Mouse (Mus musculus) midbrain, embryonic 16.5 days (tissue): ENCODE results near the gene Grm7. TPM values are rescaled to one million over a fixed set of nuclear protein-coding genes. Genes with fewer than 3 reads are reported as not detected.
A peak's percentile ranks its signal among the peaks of the same experiment; 100 is the strongest.

Experiments
- ATAC-seq: fragments of 200-750 bp; cut with Nextera tagmentation; 2 replicates; pipeline ENCODE4 v1.8.0; 2017; ENCODE audit warnings: moderate TSS enrichment
- H3K27ac ChIP-seq: fragments of 300-500 bp; sonication (generic); 2 replicates; pipeline ENCODE4 v1.5.1; 2014; ENCODE audit warnings: mild to moderate bottlenecking, low read length, mixed read lengths
- H3K27me3 ChIP-seq: fragments of 300-500 bp; sonication (generic); 2 replicates; pipeline ENCODE4 v1.6.1; 2014; ENCODE audit warnings: low read depth, low read length, mixed read lengths; ENCODE audit not compliant: control insufficient read depth, insufficient read depth
- H3K36me3 ChIP-seq: fragments of 300-500 bp; sonication (generic); 2 replicates; pipeline ENCODE4 v1.6.1; 2014; ENCODE audit warnings: mild to moderate bottlenecking, low read length, moderate library complexity, mixed read lengths; ENCODE audit not compliant: control insufficient read depth, insufficient read depth
- H3K4me1 ChIP-seq: fragments of 300-500 bp; sonication (generic); 2 replicates; pipeline ENCODE4 v1.6.1; 2014; ENCODE audit warnings: mild to moderate bottlenecking, low read length, mixed read lengths; ENCODE audit not compliant: control insufficient read depth, insufficient read depth
- H3K4me2 ChIP-seq: fragments of 300-500 bp; sonication (generic); 2 replicates; pipeline ENCODE4 v1.6.1; 2014; ENCODE audit warnings: mild to moderate bottlenecking, low read length, mixed read lengths
- H3K4me3 ChIP-seq: fragments of 300-500 bp; sonication (generic); 2 replicates; pipeline ENCODE4 v1.5.1; 2014; ENCODE audit warnings: low read depth, mild to moderate bottlenecking, low read length, moderate library complexity, mixed read lengths
- H3K9ac ChIP-seq: fragments of 300-500 bp; sonication (generic); 2 replicates; pipeline ENCODE4 v1.6.1; 2014; ENCODE audit warnings: low read depth, low read length, mixed read lengths
- H3K9me3 ChIP-seq: fragments of 300-500 bp; sonication (generic); replicated peaks from 2 replicates; pipeline ENCODE4 v1.6.1; 2014; ENCODE audit warnings: mild to moderate bottlenecking, low read length, mixed read lengths; ENCODE audit not compliant: control insufficient read depth, poor library complexity, severe bottlenecking
- WGBS: fragments of 180-500 bp; shearing (Covaris S2); extraction: QIAGEN DNeasy Blood & Tissue Kit; methylation state at CpG from one replicate; pipeline ENCODE4 v1.1.7; 2014; 5-methylcytosine and 5-hydroxymethylcytosine counted together
- polyA plus RNA-seq: library from polyadenylated mRNA; unstranded; fragments of >200 nt; fragmentation: Nextera tagmentation; extraction: Ambion mirVana; gene quantifications from 2 replicates; pipeline ENCODE4 v1.2.1, GENCODE M21; 2015

Grm7 gene
- polyA plus RNA-seq, 1 experiment from 2014 or later: 39.1 TPM

DNA sequence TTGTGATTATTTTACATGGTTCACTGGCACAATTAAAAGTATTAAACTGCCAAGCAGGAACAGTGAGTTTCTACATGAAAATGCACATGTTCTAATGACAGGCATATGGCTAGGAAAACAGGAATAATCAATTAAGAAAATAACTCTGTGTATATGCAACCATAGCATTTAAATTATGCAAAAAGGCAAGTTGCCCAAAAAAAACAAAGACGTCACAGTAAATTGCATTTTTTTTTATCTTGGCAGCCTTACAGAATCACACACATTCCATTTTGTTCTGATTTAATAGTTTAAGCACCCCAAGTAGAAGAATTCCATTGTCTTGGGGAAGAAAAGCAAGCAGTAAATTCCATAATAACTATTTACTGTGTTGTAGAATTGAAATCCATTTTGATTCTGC, 716.3 kb downstream of the Grm7 start:
- no peak overlapping the region for H3K4me3 ChIP-seq

DNA sequence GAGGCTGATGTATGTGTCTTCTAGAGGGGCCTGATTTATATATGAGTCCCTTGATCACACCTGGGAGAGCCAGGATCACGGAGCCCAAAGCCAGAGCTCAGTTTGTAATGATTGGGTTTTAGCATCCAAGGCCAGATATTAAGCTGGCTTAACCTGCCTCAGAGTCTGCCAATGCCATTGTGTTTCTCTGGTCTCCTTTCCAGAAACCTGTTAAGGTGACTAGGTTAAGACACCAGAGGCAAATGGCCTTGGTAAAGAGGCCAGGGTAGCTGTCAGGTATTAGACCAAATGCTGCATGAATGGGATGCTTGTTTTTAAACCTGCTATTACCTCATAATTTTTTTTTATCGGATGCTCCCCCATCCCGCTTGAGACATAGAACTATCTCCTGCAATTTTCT, 722.7 kb downstream of the Grm7 start:
- no peak overlapping the region for H3K4me2 ChIP-seq
- no peak overlapping the region for H3K4me3 ChIP-seq
- ATAC-seq: no peak
- no peak overlapping the region for H3K9ac ChIP-seq
- H3K9me3 ChIP-seq: no peaks in the 10 kb centered on the region
- 91% methylated on average over 3 of the region's 3 CpGs for WGBS
- H3K36me3 ChIP-seq: no peaks in the 10 kb centered on the region
- H3K27me3 ChIP-seq: no peaks in the 10 kb centered on the region
- no peak overlapping the region for H3K27ac ChIP-seq
- peaks cover 12% of the 10 kb centered on the region for H3K4me1 ChIP-seq

More for the DNA sequence above, 716.3 kb downstream of the Grm7 start:
- Histone ChIP-seq H3K27ac (no peak overlapping the region), H3K4me2 (no peak overlapping the region), H3K36me3 (no peaks in the 10 kb centered on the region), H3K9me3 (no peaks in the 10 kb centered on the region), H3K27me3 (no peaks in the 10 kb centered on the region), H3K9ac (no peak overlapping the region), H3K4me1 (no peaks in the 10 kb centered on the region)
- WGBS: 56% methylated on average over 1 of the region's 1 CpGs
- no peak for ATAC-seq

DNA sequence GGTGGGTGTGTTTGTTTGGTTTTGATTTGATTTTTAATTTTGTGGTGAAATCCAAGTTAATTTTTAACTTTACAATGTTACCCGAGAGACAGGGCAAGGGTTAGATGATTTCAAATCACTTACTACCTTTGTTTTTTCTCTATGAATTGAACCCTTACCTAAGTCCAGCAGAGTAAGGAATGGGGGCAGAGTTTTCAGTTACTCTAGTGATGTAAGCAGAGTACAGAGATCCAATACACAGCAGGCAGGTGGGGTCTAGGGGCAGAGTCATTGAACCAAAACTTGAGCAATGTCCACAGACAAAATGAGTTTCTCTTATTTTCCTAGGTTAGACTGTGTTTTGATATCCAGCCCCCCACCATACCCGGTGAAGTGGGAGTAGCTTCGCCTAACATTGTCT, 723.2 kb downstream of the Grm7 start:
- Histone ChIP-seq H3K36me3 (no peaks in the 10 kb centered on the region), H3K4me2 (no peak overlapping the region), H3K27me3 (no peaks in the 10 kb centered on the region), H3K9ac (no peak overlapping the region), H3K27ac (no peak overlapping the region), H3K4me1 (peaks cover 12% of the 10 kb centered on the region), H3K9me3 (no peaks in the 10 kb centered on the region), H3K4me3 (no peak overlapping the region)
- WGBS: 82% methylated on average over 3 of the region's 3 CpGs
- ATAC-seq: no peak

- no peaks in the 10 kb centered on the region for H3K27me3 ChIP-seq
- no peaks in the 10 kb centered on the region for H3K9me3 ChIP-seq
- no peak for ATAC-seq
- no peaks in the 10 kb centered on the region for H3K36me3 ChIP-seq
- WGBS: 83% methylated on average over 2 of the region's 2 CpGs
- H3K4me1 ChIP-seq: peaks cover 12% of the 10 kb centered on the region
- no peak overlapping the region for H3K9ac ChIP-seq
- H3K4me3 ChIP-seq: no peak overlapping the region
- no peak overlapping the region for H3K4me2 ChIP-seq
- H3K27ac ChIP-seq: no peak overlapping the region
These were observed 723.6 kb downstream of the Grm7 start for GRCm38 (mm10) chr6:111369013-111369412.

DNA sequence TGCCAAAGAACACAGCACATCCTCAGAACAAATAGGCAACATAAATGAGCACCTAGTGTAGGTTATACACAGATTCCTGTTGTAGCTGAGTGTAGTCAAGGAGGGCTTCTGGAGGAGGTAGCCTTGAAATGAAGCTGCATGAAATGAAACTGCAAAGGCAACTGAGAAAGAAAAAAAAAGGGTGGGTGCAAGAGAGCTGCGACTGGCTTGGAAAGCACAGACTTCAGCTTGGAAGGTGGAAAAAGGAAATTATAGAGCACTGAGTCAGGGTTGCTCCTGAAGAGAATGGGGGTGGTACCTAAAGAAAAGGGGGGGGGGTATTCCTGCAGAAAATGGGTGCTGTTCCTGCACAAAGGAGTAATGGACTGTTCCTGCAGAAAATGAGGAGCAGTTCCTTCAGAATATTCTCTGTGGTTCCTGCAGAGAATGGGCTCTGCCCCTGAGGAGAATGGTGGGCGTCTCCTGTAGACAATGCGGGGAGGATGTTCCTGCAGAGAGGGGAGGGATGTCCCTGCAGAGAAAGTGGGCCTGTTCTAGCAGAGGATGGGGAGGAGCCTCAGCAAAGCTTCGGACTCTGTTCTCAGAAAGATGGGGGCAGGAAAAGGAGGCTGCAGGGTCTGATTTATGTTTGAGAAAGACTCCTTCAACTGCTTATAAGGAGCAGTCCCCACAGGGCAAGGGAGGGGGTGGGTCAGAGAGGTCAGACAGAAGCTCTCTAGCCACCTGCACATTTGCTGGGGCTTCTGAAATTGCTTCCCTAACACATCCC, 726.4 kb downstream of the Grm7 start:
- Histone ChIP-seq H3K9ac (no peak overlapping the region), H3K27ac (no peak overlapping the region), H3K4me1 (peaks cover 12% of the 10 kb centered on the region), H3K36me3 (no peaks in the 10 kb centered on the region), H3K4me2 (no peak overlapping the region), H3K9me3 (no peaks in the 10 kb centered on the region), H3K4me3 (no peak overlapping the region), H3K27me3 (no peaks in the 10 kb centered on the region)
- 18% methylated on average over 4 of the region's 4 CpGs for WGBS
- 0 out of 2 replicates have a peak, but pooled peaks have one; percentile 31 for ATAC-seq

GRCm38 (mm10) chr6:111372626-111373380, 727.4 kb downstream of the Grm7 start:
- H3K9me3 ChIP-seq: no peaks in the 10 kb centered on the region
- peak; percentile 78 for ATAC-seq
- WGBS: 29% methylated on average over 11 of the region's 11 CpGs
- no peak overlapping the region for H3K4me3 ChIP-seq
- H3K4me1 ChIP-seq: peaks cover 12% of the 10 kb centered on the region
- H3K36me3 ChIP-seq: no peaks in the 10 kb centered on the region
- H3K27me3 ChIP-seq: no peaks in the 10 kb centered on the region
- H3K9ac ChIP-seq: no peak overlapping the region
- H3K4me2 ChIP-seq: no peak overlapping the region
- 0 out of 2 replicates have a peak overlapping the region, but pooled peaks have one; percentile 24 for H3K27ac ChIP-seq

- no peak overlapping the region for H3K27ac ChIP-seq
- no peak overlapping the region for H3K4me3 ChIP-seq
- WGBS: 81% methylated on average over 2 of the region's 2 CpGs
- H3K9me3 ChIP-seq: no peaks in the 10 kb centered on the region
- no peaks in the 10 kb centered on the region for H3K36me3 ChIP-seq
- no peak for ATAC-seq
- no peak overlapping the region for H3K9ac ChIP-seq
- no peaks in the 10 kb centered on the region for H3K27me3 ChIP-seq
- H3K4me1 ChIP-seq: no peaks in the 10 kb centered on the region
- no peak overlapping the region for H3K4me2 ChIP-seq
These were observed 735.3 kb downstream of the Grm7 start for GRCm38 (mm10) chr6:111380710-111381109.

DNA sequence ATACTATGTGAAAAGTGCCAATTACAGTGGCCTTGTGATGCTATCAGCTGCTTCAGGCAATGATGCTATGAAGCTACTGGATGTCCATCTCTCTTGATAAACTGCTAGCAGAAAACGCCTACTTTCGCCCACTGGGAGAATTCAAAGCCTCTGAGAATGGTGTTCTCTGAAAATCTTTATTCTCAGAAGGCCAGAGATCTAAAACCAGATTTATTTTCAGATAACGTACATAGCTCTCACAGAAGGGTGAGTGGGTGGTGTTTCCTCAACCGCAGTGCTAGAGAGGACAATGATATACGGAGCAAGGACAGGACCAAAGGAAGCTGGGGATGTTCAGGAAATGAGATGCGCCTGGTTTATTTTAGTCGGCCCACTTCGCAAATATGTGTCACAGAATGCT, 763.4 kb downstream of the Grm7 start:
- H3K9me3 ChIP-seq: no peaks in the 10 kb centered on the region
- no peak overlapping the region for H3K9ac ChIP-seq
- no peaks in the 10 kb centered on the region for H3K27me3 ChIP-seq
- WGBS: 84% methylated on average over 8 of the region's 8 CpGs
- H3K36me3 ChIP-seq: no peaks in the 10 kb centered on the region
- ATAC-seq: no peak
- H3K27ac ChIP-seq: no peak overlapping the region
- no peaks in the 10 kb centered on the region for H3K4me1 ChIP-seq
- H3K4me3 ChIP-seq: no peak overlapping the region
- no peak overlapping the region for H3K4me2 ChIP-seq

DNA sequence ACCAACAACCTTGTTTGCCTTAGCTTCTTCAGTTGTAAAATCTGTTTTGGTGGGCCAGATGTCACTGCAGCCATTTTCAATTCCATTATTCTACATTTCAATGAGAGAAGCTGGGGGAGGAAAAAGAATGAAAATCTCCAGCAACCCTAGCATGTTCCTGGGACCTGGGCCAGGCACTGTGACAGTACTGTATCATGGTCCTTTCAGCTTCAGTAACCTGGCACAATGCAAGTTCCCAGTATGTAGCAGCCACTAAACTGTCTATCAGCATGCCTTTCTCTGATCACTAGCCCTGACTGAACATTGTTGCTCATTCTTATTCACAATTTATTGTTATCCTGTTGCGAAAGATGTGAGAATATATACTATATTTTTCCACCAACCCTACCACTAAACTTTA, 779.4 kb downstream of the Grm7 start:
- H3K36me3 ChIP-seq: no peaks in the 10 kb centered on the region
- WGBS: 67% methylated on average over 1 of the region's 1 CpGs
- no peak overlapping the region for H3K4me3 ChIP-seq
- H3K4me1 ChIP-seq: no peaks in the 10 kb centered on the region
- no peaks in the 10 kb centered on the region for H3K27me3 ChIP-seq
- ATAC-seq: no peak
- H3K9me3 ChIP-seq: no peaks in the 10 kb centered on the region
- H3K9ac ChIP-seq: no peak overlapping the region
- H3K27ac ChIP-seq: no peak overlapping the region
- H3K4me2 ChIP-seq: no peak overlapping the region
